Mouse (Mus musculus): Measurements from ENCODE around the gene Prss23.

Prss23 gene

GRCm38 (mm10) chr7:89511921-89512514 is 15.0 kb downstream of the Prss23 start:
- in situ Hi-C loops (cut with MseI, MboI): loop anchor here in 1 of 2 experiments (25.0 kb wide), 1 partner anchor 175 kb away; no protein-coding TSS in a partner anchor

GRCm38 (mm10) chr7:89508672-89509071 is 18.3 kb downstream of the Prss23 start:
- in situ Hi-C loops (cut with MseI, MboI): loop anchor here (10.0 to 25.0 kb wide), 2 partner anchors 179 to 336 kb away; no protein-coding TSS in a partner anchor

- in situ Hi-C loops (cut with MseI, MboI): loop anchor here (10.0 to 25.0 kb wide), 2 partner anchors 188 to 345 kb away; no protein-coding TSS in a partner anchor
Measured at GRCm38 (mm10) chr7:89499516-89500307, 27.3 kb downstream of the Prss23 start.

- in situ Hi-C loops (cut with MseI, MboI): no loop called here
Measured at GRCm38 (mm10) chr7:89483769-89484568, 43.0 kb downstream of the Prss23 start.

- in situ Hi-C loops (cut with MseI, MboI): no loop called here
Measured at GRCm38 (mm10) chr7:89481723-89482122, 45.3 kb downstream of the Prss23 start.

GRCm38 (mm10) chr7:89478490-89478889 is 48.5 kb downstream of the Prss23 start:
- in situ Hi-C loops (cut with MseI, MboI): no loop called here

- in situ Hi-C loops (cut with MseI, MboI): no loop called here
Measured at GRCm38 (mm10) chr7:89477294-89477999, 49.5 kb downstream of the Prss23 start.

GRCm38 (mm10) chr7:89473442-89473841 is 53.5 kb downstream of the Prss23 start:
- in situ Hi-C loops (cut with MseI, MboI): no loop called here

- in situ Hi-C loops (cut with MseI, MboI): no loop called here
Measured at GRCm38 (mm10) chr7:89463775-89464592, 63.0 kb downstream of the Prss23 start.

- in situ Hi-C loops (cut with MseI, MboI): no loop called here
Measured at GRCm38 (mm10) chr7:89463246-89463645, 63.7 kb downstream of the Prss23 start.

- in situ Hi-C loops (cut with MseI, MboI): no loop called here
Measured at GRCm38 (mm10) chr7:89462646-89463207, 64.3 kb downstream of the Prss23 start.

- in situ Hi-C loops (cut with MseI, MboI): no loop called here
Measured at GRCm38 (mm10) chr7:89461351-89461750, 65.6 kb downstream of the Prss23 start.

GRCm38 (mm10) chr7:89460911-89461310 is 66.1 kb downstream of the Prss23 start:
- in situ Hi-C loops (cut with MseI, MboI): no loop called here

GRCm38 (mm10) chr7:89459691-89460090 is 67.3 kb downstream of the Prss23 start:
- in situ Hi-C loops (cut with MseI, MboI): no loop called here
